9 mouse cellular contexts compared by ENCODE assay signal in the genomic region with DNA sequence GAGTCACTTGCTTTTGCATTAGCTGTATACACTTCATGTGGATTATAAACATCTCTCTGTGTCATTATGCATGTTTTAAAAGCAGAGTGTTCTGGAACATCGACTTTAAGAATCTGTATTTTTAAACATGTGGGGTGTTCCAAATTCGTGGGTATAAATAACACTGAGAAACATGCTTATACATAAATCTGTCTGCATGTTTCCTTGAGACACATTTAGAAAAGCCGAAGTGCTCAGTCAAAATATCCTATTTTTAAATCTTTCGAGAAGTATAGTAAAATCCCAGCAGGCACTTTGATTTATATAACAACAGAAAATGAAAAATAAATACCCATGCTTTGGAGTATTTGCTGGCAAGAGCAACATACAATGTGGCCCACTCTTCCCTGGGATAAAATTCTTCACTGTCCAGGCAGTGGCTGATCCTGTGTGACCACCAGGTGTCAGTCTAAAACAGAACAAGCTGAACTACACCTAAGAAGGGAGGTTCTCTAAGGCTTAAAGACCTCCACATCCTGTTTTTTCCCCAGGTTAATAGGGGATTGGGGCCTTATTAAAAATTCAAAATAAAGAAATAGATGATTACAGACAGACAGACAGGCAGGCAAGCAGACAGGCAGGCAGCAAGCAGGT. TPM values are rescaled to one million over a fixed set of nuclear protein-coding genes. Genes with fewer than 3 reads are reported as not detected.
DNase-seq lines count a peak whose midpoint lies in the region; ATAC-seq and TF ChIP-seq lines count a peak whose summit lies in the region.
"Had no signal": no experiment of that assay in that cellular context is flagged by ENCODE, and none has a peak within 500 bp of the region (broad histone marks: within the 10 kb centered on the region; RNA-seq: fewer than 3 reads in every experiment).

No protein-coding gene starts in this region.

- H3K9ac ChIP-seq in CH12.LX (ENCODE audit: insufficient read depth, low read depth): no peak overlapping the region
- H3K9ac ChIP-seq in midbrain, embryonic 12.5 days (replicated peaks): no peak overlapping the region
- no peak overlapping the region for H3K9ac ChIP-seq in stomach, postnatal 0 days (ENCODE audit: low read length)
- H3K9ac ChIP-seq: heart, embryonic 13.5 days had no signal

- peak; percentile 84 for TF ChIP-seq RAD21 in CH12.LX (IDR thresholded peaks at IDR 0.05; ENCODE audit: low read depth, low read length)

- no peak for TF ChIP-seq POLR2A in CH12.LX (IDR thresholded peaks at IDR 0.05; ENCODE audit: low read depth, low read length)

- peak; percentile 90 for ATAC-seq in common myeloid progenitor, adult 5-6 weeks (replicated peaks; ENCODE audit: low read depth, poor library complexity, severe bottlenecking)
- peak; percentile 59 to 60; a peak in 2 of 4 replicates for ATAC-seq in hematopoietic stem cell, adult 5-6 weeks (replicated peaks in 1 of 2; ENCODE audit: insufficient read depth in 1 of 2, low FRiP score in 2 of 2, low TSS enrichment in 1 of 2, low read depth in 1 of 2, poor library complexity in 2 of 2, severe bottlenecking in 2 of 2)
- peak; percentile 81; the same call in 1 of the 2 replicates for ATAC-seq in midbrain, embryonic 12.5 days (ENCODE audit: low FRiP score, low read depth)
- no peak for ATAC-seq in stomach, postnatal 0 days (ENCODE audit: low FRiP score, low TSS enrichment)

- H3K4me3 ChIP-seq in CH12.LX (replicated peaks in 1 of 3; ENCODE audit: low read depth in 2 of 3, low read length in 2 of 3, poor library complexity in 1 of 3): no peak overlapping the region
- H3K4me3 ChIP-seq in midbrain, embryonic 12.5 days: no peak overlapping the region
- H3K4me3 ChIP-seq in stomach, postnatal 0 days (ENCODE audit: low read depth, low read length): no peak overlapping the region
- H3K4me3 ChIP-seq: heart, embryonic 13.5 days had no signal

- no peaks in the 10 kb centered on the region for H3K9me3 ChIP-seq in CH12.LX (replicated peaks; ENCODE audit: low read length)
- no peaks in the 10 kb centered on the region for H3K9me3 ChIP-seq in midbrain, embryonic 12.5 days
- no peaks in the 10 kb centered on the region for H3K9me3 ChIP-seq in stomach, postnatal 0 days (ENCODE audit: control insufficient read depth, low read length)
- H3K9me3 ChIP-seq: heart, embryonic 13.5 days had no signal

- in situ Hi-C loops in CH12.LX (cut with MboI; ENCODE audit: low pct_ligation_motif_present, low pct_unique_long_range_greater_than_20kb, low sequenced_read_pairs): no loop called here

- H3K27ac ChIP-seq in CH12.LX (ENCODE audit: insufficient read depth, low read depth): no peak overlapping the region
- H3K27ac ChIP-seq in midbrain, embryonic 12.5 days (replicated peaks): no peak overlapping the region
- no peak overlapping the region for H3K27ac ChIP-seq in stomach, postnatal 0 days (replicated peaks)
- H3K27ac ChIP-seq: heart, embryonic 13.5 days had no signal

- peak; percentile 7 to 61 for DNase-seq in adrenal gland, adult (ENCODE audit: inconsistent age in 2 of 2, low spot score in 1 of 2)
- no peak for DNase-seq in adrenal gland, adult 8-10 months
- peak; percentile 48 for DNase-seq in CH12.LX (ENCODE audit: extremely low read depth)
- peak; percentile 26 to 49 for DNase-seq in layer of hippocampus, postnatal 10 days (ENCODE audit: low spot score in 2 of 2)
- DNase-seq in stomach, postnatal 0 days (ENCODE audit: low spot score): peak; percentile 36

- dilution Hi-C loops in CH12.LX (cut with MboI; ENCODE audit: extremely low pct_ligation_motif_present, extremely low pct_unique_long_range_greater_than_20kb, low sequenced_read_pairs): no loop called here

- H3K4me2 ChIP-seq in CH12.LX (ENCODE audit: insufficient read depth, low read depth, poor library complexity, severe bottlenecking): no peak overlapping the region
- H3K4me2 ChIP-seq in midbrain, embryonic 12.5 days (replicated peaks): no peak overlapping the region
- no peak overlapping the region for H3K4me2 ChIP-seq in stomach, postnatal 0 days (replicated peaks; ENCODE audit: low read depth)
- H3K4me2 ChIP-seq: heart, embryonic 13.5 days had no signal

- no peaks in the 10 kb centered on the region for H3K4me1 ChIP-seq in CH12.LX (ENCODE audit: control insufficient read depth in 1 of 2, insufficient read depth in 2 of 2)
- H3K4me1 ChIP-seq in midbrain, embryonic 12.5 days: no peaks in the 10 kb centered on the region
- H3K4me1 ChIP-seq in stomach, postnatal 0 days (replicated peaks; ENCODE audit: control insufficient read depth, insufficient read depth): no peaks in the 10 kb centered on the region
- H3K4me1 ChIP-seq: heart, embryonic 13.5 days had no signal

- no peaks in the 10 kb centered on the region for H3K36me3 ChIP-seq in CH12.LX (replicated peaks in 1 of 2; ENCODE audit: control insufficient read depth in 1 of 2, insufficient read depth in 1 of 2, low read length in 1 of 2)
- H3K36me3 ChIP-seq in midbrain, embryonic 12.5 days: no peaks in the 10 kb centered on the region
- H3K36me3 ChIP-seq in stomach, postnatal 0 days (ENCODE audit: control insufficient read depth, insufficient read depth, low read length): no peaks in the 10 kb centered on the region
- H3K36me3 ChIP-seq: heart, embryonic 13.5 days had no signal

- H3K27me3 ChIP-seq in CH12.LX (replicated peaks): no peaks in the 10 kb centered on the region
- H3K27me3 ChIP-seq in midbrain, embryonic 12.5 days: no peaks in the 10 kb centered on the region
- H3K27me3 ChIP-seq in stomach, postnatal 0 days (ENCODE audit: control insufficient read depth, insufficient read depth, low read length): no peaks in the 10 kb centered on the region
- H3K27me3 ChIP-seq: heart, embryonic 13.5 days had no signal

- WGBS in midbrain, embryonic 12.5 days: 46% methylated on average over 4 of the region's 4 CpGs
- 22% methylated on average over 4 of the region's 4 CpGs for WGBS in stomach, postnatal 0 days

- peak in 1 of 2 experiments; percentile 81; a peak in 2 of 4 replicates for TF ChIP-seq CTCF in CH12.LX (conservative IDR thresholded peaks at IDR 0.05 in 1 of 2, IDR thresholded peaks at IDR 0.05 in 1 of 2; ENCODE audit: low read depth in 2 of 2, low read length in 2 of 2)
- TF ChIP-seq CTCF in stomach, postnatal 0 days (IDR thresholded peaks at IDR 0.05; ENCODE audit: low read depth): peak; percentile 88

- no peak for TF ChIP-seq EP300 in CH12.LX (IDR thresholded peaks at IDR 0.05; ENCODE audit: low read length)
- TF ChIP-seq EP300 in stomach, postnatal 0 days (optimal IDR thresholded peaks at IDR 0.05): no peak

- H3K79me2 ChIP-seq in CH12.LX (replicated peaks; ENCODE audit: control insufficient read depth, extremely low read depth, insufficient read depth, poor library complexity, severe bottlenecking): no peaks in the 10 kb centered on the region

TF ChIP-seq in CH12.LX, 34 proteins besides CTCF, POLR2A, EP300 and RAD21:
- TF ChIP-seq HCFC1 (IDR thresholded peaks at IDR 0.05; ENCODE audit: low read depth, low read length) (no peak), ZC3H11A (IDR thresholded peaks at IDR 0.05; ENCODE audit: low read depth, low read length) (peak; percentile 62), JUN (IDR thresholded peaks at IDR 0.05; ENCODE audit: insufficient read depth, low read depth, low read length) (no peak), SMC3 (IDR thresholded peaks at IDR 0.05; ENCODE audit: low read depth, low read length) (peak; percentile 88)

RNA-seq across cellular contexts. Expression of a gene that starts 52.4 kb away (rescaled TPM):
- 100 to 1,000 TPM in 2 of 4 experiments, 10 to 100 TPM in 2; 99.4 to 150 (median 100) TPM for total RNA-seq in adrenal gland, adult 8-10 months (2022)
- total RNA-seq in CH12.LX (2012; rRNA removed) (0.38 and 0.85 TPM in 2 replicates), CH12.LX (2014; rRNA removed) (0.66 and 0.90 TPM in 2 replicates)
- polyA plus RNA-seq in CH12.LX (2012; ENCODE audit: insufficient read length, low read depth): 2.0 and 2.6 TPM in 2 replicates
- 1.8 and 4.3 TPM in 2 replicates for total RNA-seq in common myeloid progenitor, adult 5-6 weeks (2017)
- total RNA-seq in hematopoietic stem cell, adult 5-6 weeks (2017): 0.99 and 1.5 TPM in 2 replicates
- total RNA-seq in layer of hippocampus, postnatal 10 days (2021): 10 to 100 TPM; 29.4 to 30.4 TPM
- 9.3 and 10.7 TPM in 2 replicates for polyA plus RNA-seq in midbrain, embryonic 12.5 days (2016; fragmentation: Nextera tagmentation; extraction: Ambion mirVana)
- polyA plus RNA-seq in stomach, postnatal 0 days (2015; fragmentation: Nextera tagmentation; extraction: Ambion mirVana): 24.7 and 26.2 TPM in 2 replicates
